Mouse (Mus musculus): Measurements from ENCODE around the gene Ubox5. TPM values are rescaled to one million over a fixed set of nuclear protein-coding genes. Genes with fewer than 3 reads are reported as not detected.

Ubox5 gene
- polyA plus RNA-seq (2015; fragmentation: Nextera tagmentation; extraction: Ambion mirVana) = 4.8 and 5.0 TPM in 2 replicates

DNA sequence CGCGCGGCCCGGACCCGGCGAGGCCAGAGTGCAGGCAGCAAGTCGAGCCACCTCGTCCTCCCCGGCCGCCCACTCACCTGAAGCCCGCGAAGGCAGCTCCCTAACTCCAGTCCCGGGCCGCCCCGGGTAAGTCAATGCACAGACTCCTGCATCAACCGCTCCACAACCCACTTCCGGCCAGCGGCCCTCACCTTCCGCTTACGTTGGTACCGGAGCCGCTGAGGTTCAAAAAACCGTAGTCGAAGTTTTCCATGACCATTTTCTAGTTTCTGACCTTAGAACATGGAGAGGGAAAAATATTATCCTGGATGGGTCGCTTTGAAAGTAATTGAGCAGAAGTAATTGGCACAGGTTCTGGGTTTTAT, at the start of gene Ubox5, which contains the start of gene Fastkd5:
Gene Ubox5 (minus strand): TSS at position 200 of the 365 bp plus-strand sequence.
Gene Fastkd5 (minus strand): TSS at position 189 of the 365 bp plus-strand sequence.
- peak; percentile 84 for ATAC-seq (ENCODE audit: insufficient read depth)
- WGBS (ENCODE audit: insufficient replicate concordance) = under 1% methylated on average over 25 of the region's 25 CpGs

DNA sequence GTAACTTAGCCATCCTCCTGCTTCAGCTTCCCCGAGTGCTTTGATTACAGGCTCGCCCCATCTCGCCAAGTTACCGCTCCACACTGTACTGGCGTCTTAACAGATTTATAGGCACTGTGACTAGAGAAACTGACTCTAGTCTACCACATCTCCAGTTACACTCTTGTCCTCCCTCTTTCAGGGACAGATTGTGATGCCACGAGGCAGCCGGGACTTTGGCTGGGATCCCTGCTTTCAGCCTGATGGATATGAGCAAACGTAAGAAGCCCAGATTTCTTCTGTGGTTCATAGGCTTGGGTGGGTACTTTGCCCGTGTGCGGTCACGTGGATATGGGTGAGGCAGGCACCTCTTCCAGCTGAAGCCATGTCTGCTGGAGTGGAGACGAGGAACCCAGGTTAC, 49.3 kb upstream of the Ubox5 start:
- H3K36me3 ChIP-seq (replicated peaks) = peaks cover 89% of the 10 kb centered on the region
- WGBS (ENCODE audit: insufficient replicate concordance) = 83% methylated on average over 12 of the region's 12 CpGs

More for the DNA sequence above, at the start of gene Ubox5, which contains the start of gene Fastkd5:
- H3K4me1 ChIP-seq (replicated peaks) = peaks cover 28% of the 10 kb centered on the region
- H3K27ac ChIP-seq (replicated peaks) = peak within 1 kb of the TSS; percentile 80
- H3K4me3 ChIP-seq (replicated peaks) = peak within 1 kb of the TSS; percentile 83
- H3K9me3 ChIP-seq (replicated peaks) = no peaks in the 10 kb centered on the region
- H3K4me2 ChIP-seq = peak within 1 kb of the TSS; percentile 85
- H3K9ac ChIP-seq = peak within 1 kb of the TSS; percentile 80
- peaks cover 33% of the 10 kb centered on the region for H3K27me3 ChIP-seq
- peaks cover 23% of the 10 kb centered on the region for H3K36me3 ChIP-seq (replicated peaks)

DNA sequence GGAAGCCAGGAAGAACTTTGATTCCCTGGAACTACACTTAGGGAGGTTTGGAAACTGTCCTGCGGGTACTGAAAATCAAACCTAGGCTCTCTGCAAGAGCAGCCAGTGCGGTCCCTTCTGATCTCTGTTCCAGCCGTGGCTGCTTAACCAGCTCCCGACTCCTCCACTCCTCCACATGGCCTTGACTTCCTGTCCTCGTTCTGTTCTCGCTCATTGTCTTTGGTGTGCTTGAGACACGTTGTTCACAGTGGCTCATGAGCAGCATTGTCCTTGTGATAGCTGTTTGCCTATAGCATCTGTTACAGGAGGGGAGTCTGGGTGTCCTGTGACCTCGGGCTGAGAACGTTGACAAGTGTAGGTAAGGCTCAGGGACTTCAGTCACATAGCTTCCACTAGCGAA, 47.4 kb upstream of the Ubox5 start:
- Histone ChIP-seq H3K9me3 (replicated peaks) (no peaks in the 10 kb centered on the region), H3K27ac (replicated peaks) (no peak overlapping the region), H3K4me3 (replicated peaks) (no peak overlapping the region), H3K27me3 (no peaks in the 10 kb centered on the region), H3K9ac (no peak overlapping the region), H3K4me1 (replicated peaks) (no peaks in the 10 kb centered on the region), H3K4me2 (no peak overlapping the region), H3K36me3 (replicated peaks) (peaks cover 97% of the 10 kb centered on the region)
- no peak for ATAC-seq (ENCODE audit: insufficient read depth)
- 77% methylated on average over 10 of the region's 10 CpGs for WGBS (ENCODE audit: insufficient replicate concordance)

More for the DNA sequence above, 49.3 kb upstream of the Ubox5 start:
- Histone ChIP-seq H3K4me1 (replicated peaks) (no peaks in the 10 kb centered on the region), H3K27me3 (no peaks in the 10 kb centered on the region), H3K27ac (replicated peaks) (no peak overlapping the region), H3K9me3 (replicated peaks) (no peaks in the 10 kb centered on the region), H3K9ac (no peak overlapping the region), H3K4me2 (no peak overlapping the region), H3K4me3 (replicated peaks) (no peak overlapping the region)
- no peak for ATAC-seq (ENCODE audit: insufficient read depth)

GRCm38 (mm10) chr2:130667559-130667958, 37.7 kb upstream of the Ubox5 start, which contains the start of gene Itpa:
Gene Itpa (plus strand): TSS chr2:130667610.
- no peaks in the 10 kb centered on the region for H3K9me3 ChIP-seq (replicated peaks)
- H3K36me3 ChIP-seq (replicated peaks) = peaks cover 28% of the 10 kb centered on the region
- peak within 1 kb of the TSS; percentile 85 for H3K4me3 ChIP-seq (replicated peaks)
- peak within 1 kb of the TSS; percentile 75 for H3K4me2 ChIP-seq
- under 1% methylated on average over 31 of the region's 31 CpGs for WGBS (ENCODE audit: insufficient replicate concordance)
- no peaks in the 10 kb centered on the region for H3K27me3 ChIP-seq
- ATAC-seq (ENCODE audit: insufficient read depth) = peak; percentile 64
- H3K9ac ChIP-seq = peak within 1 kb of the TSS; percentile 73
- H3K4me1 ChIP-seq (replicated peaks) = peaks cover 62% of the 10 kb centered on the region
- H3K27ac ChIP-seq (replicated peaks) = peak within 1 kb of the TSS; percentile 85

DNA sequence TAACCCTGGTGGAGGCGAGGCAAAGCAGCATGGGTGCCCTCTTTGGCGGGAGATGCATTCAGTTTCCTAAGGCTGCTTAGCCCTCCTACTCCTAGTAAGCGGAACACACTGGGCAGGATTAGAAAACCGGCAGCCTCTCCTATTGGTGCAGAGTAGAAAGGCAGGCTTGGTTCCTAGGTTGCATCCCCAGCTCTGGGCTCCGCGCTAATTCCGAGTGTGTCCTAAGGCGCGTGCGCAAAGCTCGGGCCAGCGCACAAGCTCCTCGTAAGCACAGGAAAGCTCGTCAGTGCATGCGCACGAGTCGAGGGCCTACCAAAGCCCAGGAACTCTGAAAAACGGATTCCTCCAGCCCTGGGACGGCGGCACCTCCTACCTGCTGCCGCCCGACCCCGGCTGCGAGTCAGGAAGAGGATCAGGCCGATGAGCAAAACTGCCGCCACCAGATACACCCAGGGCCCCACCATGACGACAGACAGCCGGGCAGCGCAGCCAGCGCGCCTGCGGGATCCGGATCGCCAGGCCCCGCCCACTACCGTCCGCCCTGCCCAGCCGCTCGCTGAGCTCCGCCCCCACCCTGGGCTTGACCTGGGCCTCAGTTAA, 34.4 kb upstream of the Ubox5 start, which contains the start of gene Ddrgk1:
Gene Ddrgk1 (minus strand): TSS at position 558 of the 600 bp plus-strand sequence.
- peak within 1 kb of the TSS; percentile 82 for H3K9ac ChIP-seq
- H3K9me3 ChIP-seq (replicated peaks) = no peaks in the 10 kb centered on the region
- ATAC-seq (ENCODE audit: insufficient read depth) = peak; percentile 92
- WGBS (ENCODE audit: insufficient replicate concordance) = under 1% methylated on average over 40 of the region's 40 CpGs
- H3K4me2 ChIP-seq = peak within 1 kb of the TSS; percentile 87
- H3K27ac ChIP-seq (replicated peaks) = peak within 1 kb of the TSS; percentile 97
- H3K27me3 ChIP-seq = no peaks in the 10 kb centered on the region
- peaks cover 35% of the 10 kb centered on the region for H3K36me3 ChIP-seq (replicated peaks)
- H3K4me3 ChIP-seq (replicated peaks) = peak within 1 kb of the TSS; percentile 72
- H3K4me1 ChIP-seq (replicated peaks) = peaks cover 50% of the 10 kb centered on the region

DNA sequence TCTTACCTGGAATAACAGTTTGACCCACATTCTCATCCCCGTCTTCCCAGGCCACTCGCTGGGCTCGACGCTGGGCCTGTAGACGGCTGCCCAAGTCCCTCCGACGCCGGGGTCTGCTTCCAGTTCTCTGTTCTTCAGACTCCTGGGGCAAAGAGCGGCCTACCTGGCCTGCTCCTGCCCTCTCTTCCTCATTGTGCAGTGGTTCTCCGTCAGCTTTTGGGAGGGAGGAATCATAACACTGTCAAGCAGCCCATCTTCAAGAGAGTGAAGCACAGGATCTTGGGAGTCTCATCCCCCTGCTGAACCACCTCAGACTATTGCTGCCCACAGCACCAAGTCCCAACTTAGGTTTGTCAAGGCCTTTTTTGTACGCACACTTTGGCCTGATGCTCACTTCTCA, 33.5 kb upstream of the Ubox5 start:
- H3K9ac ChIP-seq = peak overlapping the region; percentile 82
- H3K36me3 ChIP-seq (replicated peaks) = peaks cover 43% of the 10 kb centered on the region
- no peak for ATAC-seq (ENCODE audit: insufficient read depth)
- WGBS (ENCODE audit: insufficient replicate concordance) = 89% methylated on average over 11 of the region's 11 CpGs
- H3K9me3 ChIP-seq (replicated peaks) = no peaks in the 10 kb centered on the region
- H3K4me3 ChIP-seq (replicated peaks) = peak overlapping the region; percentile 72
- peak overlapping the region; percentile 87 for H3K4me2 ChIP-seq
- H3K27ac ChIP-seq (replicated peaks) = peak overlapping the region; percentile 97
- H3K4me1 ChIP-seq (replicated peaks) = peaks cover 41% of the 10 kb centered on the region
- no peaks in the 10 kb centered on the region for H3K27me3 ChIP-seq

GRCm38 (mm10) chr2:130658530-130658929, 28.7 kb upstream of the Ubox5 start:
- 0 out of 2 replicates have a peak overlapping the region, but pooled peaks have one; percentile 3 for H3K9ac ChIP-seq
- H3K27me3 ChIP-seq = no peaks in the 10 kb centered on the region
- H3K4me2 ChIP-seq = no peak overlapping the region
- no peaks in the 10 kb centered on the region for H3K9me3 ChIP-seq (replicated peaks)
- H3K4me1 ChIP-seq (replicated peaks) = peaks cover 52% of the 10 kb centered on the region
- H3K4me3 ChIP-seq (replicated peaks) = no peak overlapping the region
- 88% methylated on average over 10 of the region's 10 CpGs for WGBS (ENCODE audit: insufficient replicate concordance)
- H3K36me3 ChIP-seq (replicated peaks) = peaks cover 90% of the 10 kb centered on the region
- ATAC-seq (ENCODE audit: insufficient read depth) = no peak
- H3K27ac ChIP-seq (replicated peaks) = no peak overlapping the region

DNA sequence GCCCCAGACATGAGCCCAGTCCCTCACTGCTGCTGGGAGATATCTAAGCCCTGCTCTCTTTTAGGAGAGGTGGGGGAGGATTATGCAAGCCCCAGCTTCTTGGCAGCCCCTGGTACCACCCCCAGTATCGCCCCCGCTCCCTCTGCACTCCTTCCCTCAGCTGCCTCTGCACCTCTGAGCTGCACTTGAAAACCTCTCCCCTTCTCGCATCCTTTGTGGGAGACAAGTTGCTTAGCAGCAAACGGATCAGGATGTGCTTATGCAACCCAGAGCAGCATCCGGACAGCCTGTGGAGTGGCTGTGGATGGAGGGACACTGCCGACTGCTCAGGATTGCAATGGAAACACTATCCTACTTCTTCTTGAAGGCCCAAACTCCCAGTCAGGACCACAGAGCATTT, 27.7 kb upstream of the Ubox5 start:
- H3K4me2 ChIP-seq = no peak overlapping the region
- H3K27ac ChIP-seq (replicated peaks) = peak overlapping the region; percentile 29; the same call in 1 of the 2 replicates
- H3K27me3 ChIP-seq = no peaks in the 10 kb centered on the region
- no peak overlapping the region for H3K4me3 ChIP-seq (replicated peaks)
- H3K4me1 ChIP-seq (replicated peaks) = peaks cover 46% of the 10 kb centered on the region
- no peak for ATAC-seq (ENCODE audit: insufficient read depth)
- H3K9ac ChIP-seq = no peak overlapping the region
- WGBS (ENCODE audit: insufficient replicate concordance) = 80% methylated on average over 6 of the region's 6 CpGs
- H3K9me3 ChIP-seq (replicated peaks) = no peaks in the 10 kb centered on the region
- peaks cover 94% of the 10 kb centered on the region for H3K36me3 ChIP-seq (replicated peaks)

GRCm38 (mm10) chr2:130656536-130656935, 26.7 kb upstream of the Ubox5 start:
- Histone ChIP-seq H3K4me2 (0 out of 2 replicates have a peak overlapping the region, but pooled peaks have one; percentile 59), H3K9me3 (replicated peaks) (no peaks in the 10 kb centered on the region), H3K27me3 (no peaks in the 10 kb centered on the region), H3K36me3 (replicated peaks) (peaks cover 87% of the 10 kb centered on the region), H3K27ac (replicated peaks) (peak overlapping the region; percentile 89), H3K4me1 (replicated peaks) (peaks cover 42% of the 10 kb centered on the region), H3K4me3 (replicated peaks) (no peak overlapping the region), H3K9ac (0 out of 2 replicates have a peak overlapping the region, but pooled peaks have one; percentile 31)
- WGBS (ENCODE audit: insufficient replicate concordance) = 90% methylated on average over 9 of the region's 9 CpGs
- no peak for ATAC-seq (ENCODE audit: insufficient read depth)

GRCm38 (mm10) chr2:130655660-130656339, 26.0 kb upstream of the Ubox5 start:
- H3K36me3 ChIP-seq (replicated peaks) = peaks cover 81% of the 10 kb centered on the region
- no peaks in the 10 kb centered on the region for H3K9me3 ChIP-seq (replicated peaks)
- H3K4me3 ChIP-seq (replicated peaks) = peak overlapping the region; percentile 11; the same call in 1 of the 2 replicates
- H3K9ac ChIP-seq = peak overlapping the region; percentile 31; the same call in 1 of the 2 replicates
- no peaks in the 10 kb centered on the region for H3K27me3 ChIP-seq
- WGBS (ENCODE audit: insufficient replicate concordance) = 40% methylated on average over 6 of the region's 6 CpGs
- peaks cover 42% of the 10 kb centered on the region for H3K4me1 ChIP-seq (replicated peaks)
- peak overlapping the region; percentile 89 for H3K27ac ChIP-seq (replicated peaks)
- peak; percentile 92 for ATAC-seq (ENCODE audit: insufficient read depth)
- H3K4me2 ChIP-seq = peak overlapping the region; percentile 59

- 43% methylated on average over 1 of the region's 1 CpGs for WGBS (ENCODE audit: insufficient replicate concordance)
- H3K27me3 ChIP-seq = no peaks in the 10 kb centered on the region
- H3K4me1 ChIP-seq (replicated peaks) = peaks cover 42% of the 10 kb centered on the region
- peaks cover 68% of the 10 kb centered on the region for H3K36me3 ChIP-seq (replicated peaks)
- peak overlapping the region; percentile 89 for H3K27ac ChIP-seq (replicated peaks)
- peak; percentile 20; the same call in 1 of the 2 replicates for ATAC-seq (ENCODE audit: insufficient read depth)
- no peak overlapping the region for H3K4me2 ChIP-seq
- no peak overlapping the region for H3K4me3 ChIP-seq (replicated peaks)
- H3K9me3 ChIP-seq (replicated peaks) = no peaks in the 10 kb centered on the region
- no peak overlapping the region; the same call in 1 of the 2 replicates for H3K9ac ChIP-seq
Measured at GRCm38 (mm10) chr2:130653760-130654159, 23.9 kb upstream of the Ubox5 start.

Data from liver, embryonic 15.5 days (tissue).